Mouse (Mus musculus): ENCODE measurements around the gene Usp36. TPM values are rescaled to one million over a fixed set of nuclear protein-coding genes. Genes with fewer than 3 reads are reported as not detected.
A peak's percentile ranks its signal among the peaks of the same experiment; 100 is the strongest.
"Not testable (repeated sequence)": the region's sequence is repeated elsewhere in the genome, so short reads cannot be mapped to it uniquely, and the experiment has no call there.

Gene Usp36
- total RNA-seq, 2 experiments from 2014 or later, result 14.8 to 16.6 TPM

DNA sequence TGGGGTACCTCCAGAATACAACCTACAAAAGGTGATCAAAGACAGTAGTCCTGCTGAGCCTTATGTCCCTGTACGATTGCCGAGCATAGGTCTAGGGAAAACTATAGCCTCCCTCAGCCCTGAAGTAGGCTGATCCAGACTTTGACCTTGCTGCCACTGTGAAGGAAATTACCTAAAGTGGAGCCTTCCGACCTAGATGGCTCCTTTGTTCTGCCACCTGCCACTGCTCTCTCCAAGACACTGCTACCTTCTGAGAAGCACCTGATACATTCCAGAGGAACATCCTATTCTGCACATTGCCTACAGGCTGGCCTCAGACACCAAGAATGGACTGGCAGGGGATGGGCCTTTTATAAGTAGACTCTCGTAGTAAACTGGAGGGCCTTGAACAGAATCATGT, 13.9 kb upstream of the Usp36 start:
- not testable (repeated sequence) for DNase-seq (ENCODE audit: low spot score in 2 of 2)

DNA sequence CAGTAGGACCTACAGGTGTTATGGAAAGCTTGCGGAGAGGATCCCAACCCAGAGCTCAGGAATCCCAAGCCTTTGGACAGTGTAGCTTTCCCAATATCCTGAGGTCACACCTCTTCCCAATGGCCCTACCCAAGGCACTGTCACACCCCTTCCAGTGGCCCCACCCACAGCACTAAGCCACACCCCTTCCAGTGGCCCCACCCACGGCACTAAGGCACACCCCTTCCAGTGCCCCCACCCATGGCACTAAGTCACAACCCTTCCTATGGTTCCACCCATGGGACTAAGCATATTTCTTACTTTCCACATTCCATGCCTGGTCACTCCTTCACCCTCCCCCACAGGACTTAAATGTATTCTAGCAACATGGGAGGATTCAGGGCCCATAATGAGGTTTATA, 8.8 kb upstream of the Usp36 start:
- no peak for DNase-seq (ENCODE audit: low spot score in 2 of 2)

DNA sequence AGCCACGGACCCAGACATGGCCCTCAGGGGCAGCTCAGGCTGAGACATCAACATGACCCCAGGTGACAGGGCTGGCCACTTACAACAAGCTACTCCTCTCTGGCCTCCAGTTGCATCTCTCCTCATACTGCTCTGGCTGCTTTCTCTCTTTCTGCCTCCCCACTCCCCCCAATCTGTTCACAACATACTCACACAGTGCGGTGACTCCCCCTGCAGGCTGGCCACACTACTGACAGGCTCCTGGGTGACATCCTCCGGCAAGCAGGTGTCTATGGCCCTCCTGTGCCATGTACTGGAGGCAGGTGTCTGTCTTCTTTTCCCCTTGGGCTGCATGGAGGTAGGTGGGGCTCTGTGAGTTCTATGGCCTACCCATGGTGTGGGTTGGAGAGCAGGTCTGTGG, 7.9 kb upstream of the Usp36 start:
- no peak for DNase-seq (ENCODE audit: low spot score in 2 of 2)

DNA sequence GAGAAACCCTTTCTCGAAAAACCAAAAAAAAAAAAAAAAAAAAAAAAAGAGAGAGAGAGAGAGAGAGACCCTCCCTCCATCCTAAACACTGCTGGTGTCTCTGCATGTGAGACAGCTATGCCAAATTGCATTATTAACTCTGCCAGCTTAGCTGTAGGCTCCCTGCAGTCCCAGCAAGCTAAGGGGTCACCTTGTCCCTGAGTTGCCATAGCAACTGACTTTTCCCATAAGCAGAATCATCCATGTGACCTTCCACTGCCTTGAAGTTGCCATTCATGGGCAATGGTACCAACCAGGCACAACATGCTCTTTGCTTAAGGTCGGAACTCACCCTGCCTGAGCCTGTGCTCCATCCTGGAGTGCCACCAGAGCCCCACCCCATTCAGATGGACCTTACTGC, 5.0 kb upstream of the Usp36 start:
- DNase-seq (ENCODE audit: low spot score in 2 of 2), result no peak

DNA sequence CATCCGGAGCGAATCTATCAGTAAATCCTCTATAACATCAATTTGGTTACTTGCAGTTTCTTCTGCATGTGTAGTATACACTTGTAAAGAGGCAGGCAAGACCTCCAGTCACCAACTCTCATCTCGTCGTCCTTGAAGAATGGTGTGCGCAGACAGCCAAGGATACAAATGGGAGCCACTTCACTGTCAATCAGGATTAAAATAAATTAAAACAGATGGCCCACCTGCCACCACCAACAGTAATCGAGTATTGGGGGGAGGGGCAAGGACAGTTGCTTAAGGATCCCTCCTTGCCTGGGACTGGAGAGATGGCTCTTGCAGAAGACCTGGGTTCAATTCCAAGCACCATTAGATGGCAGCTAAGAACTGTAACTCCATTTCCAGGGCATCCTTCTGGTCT, 2.6 kb upstream of the Usp36 start:
- DNase-seq (ENCODE audit: low spot score in 2 of 2), result no peak

DNA sequence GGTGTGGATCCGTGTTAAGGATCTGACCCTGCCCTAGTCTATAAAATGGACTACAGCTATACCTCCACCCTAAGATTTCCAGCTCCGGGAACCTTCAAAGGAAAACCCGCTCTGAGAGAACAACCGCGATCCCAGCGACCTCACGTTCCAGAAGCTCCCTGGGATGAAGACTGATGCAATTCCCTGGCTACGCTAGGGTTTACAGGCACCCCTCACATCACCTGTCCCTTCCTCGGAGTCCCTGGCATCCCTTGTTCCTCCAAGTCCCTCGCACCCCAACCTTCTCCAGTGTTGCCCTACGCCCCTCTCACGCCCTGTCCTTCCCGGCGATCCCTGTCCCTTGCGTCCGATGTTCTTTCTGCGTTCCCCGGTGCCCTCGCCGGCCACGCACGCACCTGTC, 482 bp downstream of the Usp36 start:
- DNase-seq (ENCODE audit: low spot score in 2 of 2), result no peak

DNA sequence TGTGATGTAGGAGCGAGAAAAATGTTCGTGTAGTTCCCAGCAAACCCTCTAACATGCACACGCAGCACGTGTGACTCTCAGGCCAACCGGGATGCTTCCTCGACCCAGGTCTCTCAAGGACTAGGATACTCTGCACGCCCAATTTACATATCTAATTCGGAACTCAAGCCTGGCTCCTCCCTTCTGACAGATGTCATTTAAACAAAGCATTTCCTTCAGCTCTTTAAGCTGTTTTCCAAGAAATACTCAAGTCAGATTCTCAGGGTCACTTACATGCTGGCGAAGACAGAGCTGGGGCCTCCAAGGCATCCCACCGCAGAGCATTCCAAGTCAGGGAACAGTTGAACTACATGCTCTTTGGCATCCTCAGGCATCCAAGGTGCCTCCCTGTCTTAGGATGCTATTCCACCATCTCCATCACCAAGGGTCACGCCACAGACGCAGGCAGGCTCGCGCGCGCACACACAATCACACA, 970 bp downstream of the Usp36 start:
- DNase-seq (ENCODE audit: low spot score in 2 of 2), result no peak

DNA sequence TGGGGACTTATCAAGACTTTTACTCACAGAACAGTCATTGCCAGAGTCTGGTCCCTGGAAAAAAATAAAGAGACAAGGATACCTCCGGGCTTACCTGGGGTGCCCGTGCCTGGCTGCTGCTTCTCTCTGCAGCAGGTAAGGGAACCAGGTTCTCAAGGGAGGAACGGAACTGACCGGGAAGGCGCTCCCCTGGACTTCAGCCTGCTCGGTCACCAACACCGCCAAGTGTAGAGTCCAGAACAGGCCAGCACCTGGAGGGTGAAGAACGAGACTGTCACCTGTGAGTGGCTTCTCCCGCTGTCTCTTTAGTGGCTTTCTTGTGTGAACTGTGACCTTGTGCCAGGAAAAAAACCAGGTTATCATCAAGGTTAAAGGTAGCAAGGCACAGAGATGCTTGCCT, 2.5 kb downstream of the Usp36 start:
- no peak for DNase-seq (ENCODE audit: low spot score in 2 of 2)

DNA sequence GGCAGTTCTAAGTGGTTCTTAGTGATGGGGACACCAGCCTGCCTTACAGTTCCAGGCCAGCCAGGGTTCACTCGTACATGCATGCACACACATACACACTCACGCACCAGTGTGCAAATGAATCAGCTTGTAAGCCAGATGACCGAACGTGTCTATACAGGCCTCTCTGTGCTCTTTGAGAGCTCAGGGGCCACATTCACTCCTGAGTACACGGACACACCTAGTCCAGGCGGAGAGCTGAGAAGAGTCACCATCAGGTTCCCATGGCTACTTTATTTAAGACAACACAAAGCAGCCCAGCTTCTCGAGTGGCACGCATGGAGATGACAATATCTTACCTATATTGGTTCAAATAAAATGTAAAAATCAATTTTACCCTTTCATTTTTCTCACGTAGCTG, 3.6 kb downstream of the Usp36 start:
- DNase-seq (ENCODE audit: low spot score in 2 of 2), result no peak

DNA sequence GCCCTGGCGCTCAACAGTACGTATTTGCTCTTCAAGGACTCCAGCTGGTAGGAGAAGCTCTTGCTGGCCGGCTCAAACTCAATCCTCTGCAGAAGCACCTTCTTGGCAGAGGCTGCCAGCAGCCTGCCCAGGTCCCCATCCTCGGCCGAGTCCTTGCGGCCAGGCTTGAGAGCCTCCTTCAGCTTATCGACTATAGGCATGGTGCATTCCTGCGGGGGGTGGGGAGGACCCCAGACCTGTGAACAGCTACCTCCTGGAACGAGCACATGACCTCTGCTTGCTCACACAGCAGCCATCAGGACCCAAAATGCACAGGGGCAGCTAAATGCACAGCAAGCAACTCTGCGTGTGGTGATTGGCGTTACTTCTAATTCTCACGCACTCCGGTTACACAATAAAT, 4.3 kb downstream of the Usp36 start:
- no peak for DNase-seq (ENCODE audit: low spot score in 2 of 2)

DNA sequence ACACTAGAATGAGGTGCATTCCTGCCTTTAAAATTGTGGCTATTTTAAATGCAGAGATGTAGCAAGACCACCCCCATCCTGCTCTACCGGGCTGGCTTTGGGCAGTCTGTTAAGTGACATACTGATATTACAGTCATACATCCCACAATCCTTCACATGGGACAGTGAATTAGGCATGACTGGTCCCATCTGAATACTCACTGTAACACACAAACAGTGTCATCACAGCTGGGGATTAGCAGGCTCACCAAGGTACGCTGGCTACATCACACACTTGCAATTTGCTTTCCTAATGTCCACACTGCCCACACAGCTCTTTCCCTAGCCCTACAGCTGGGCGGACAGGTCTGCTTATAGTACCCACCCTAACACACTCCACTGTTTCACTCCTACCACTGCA, 9.8 kb downstream of the Usp36 start:
- no peak for DNase-seq (ENCODE audit: low spot score in 2 of 2)

DNA sequence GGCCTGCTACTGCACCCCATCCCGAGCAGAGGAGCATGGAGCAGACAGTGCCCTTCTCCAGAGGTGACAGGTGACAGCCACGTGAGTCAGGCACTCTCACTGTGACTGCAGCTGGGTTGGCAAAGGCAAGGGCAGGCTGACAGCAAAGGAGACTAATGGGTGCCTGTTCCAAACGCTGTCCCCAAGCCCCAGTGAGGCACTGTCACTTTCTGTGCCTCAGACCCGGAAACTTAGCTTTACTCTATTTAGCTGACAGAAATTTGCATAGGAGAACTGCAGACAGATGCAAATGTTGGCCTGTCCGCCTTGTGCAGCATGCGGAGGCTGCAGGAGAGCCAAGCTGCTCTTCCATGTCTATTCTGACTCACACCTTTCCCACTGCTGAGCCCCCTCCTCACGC, 13.7 kb downstream of the Usp36 start:
- no peak for DNase-seq (ENCODE audit: low spot score in 2 of 2)

DNA sequence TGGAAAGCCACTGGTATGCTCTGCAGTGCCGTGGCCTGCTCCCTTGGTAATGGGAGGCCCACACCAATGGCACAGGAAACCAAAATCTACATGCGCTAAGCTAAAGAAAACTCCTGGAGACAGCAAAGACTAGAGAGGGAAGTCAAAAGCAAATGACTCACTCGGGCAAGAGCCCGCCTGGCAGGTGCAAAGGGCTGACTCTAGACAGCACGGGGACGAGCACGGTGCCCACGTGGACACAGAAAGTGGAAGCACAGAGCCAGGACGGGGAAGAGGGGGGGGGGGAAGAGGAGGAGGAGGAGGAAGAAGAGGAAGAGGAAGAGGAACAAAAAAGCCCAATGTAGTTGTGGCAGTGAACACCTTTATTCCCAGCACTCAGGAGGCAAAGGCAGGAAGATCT, 15.0 kb downstream of the Usp36 start:
- no peak for DNase-seq (ENCODE audit: low spot score in 2 of 2)

DNA sequence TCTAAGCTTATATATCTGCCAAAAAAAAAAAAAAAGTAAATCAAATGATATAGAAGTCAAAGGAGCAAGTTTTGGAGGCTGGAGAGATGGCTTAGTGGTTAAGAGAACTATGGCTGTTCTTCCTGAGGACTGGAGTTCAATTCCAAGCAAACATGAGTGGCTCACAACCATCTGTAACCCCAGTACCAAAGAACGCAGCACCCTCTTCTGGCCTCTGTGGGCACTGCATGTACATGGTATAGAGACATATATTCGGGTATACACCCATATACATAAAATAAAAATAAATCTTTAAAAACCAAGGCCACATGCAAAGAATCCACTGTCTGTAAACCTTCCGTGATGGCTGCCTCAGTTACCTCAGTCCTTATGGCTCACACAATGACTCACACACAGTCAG, 20.2 kb downstream of the Usp36 start:
- no peak for DNase-seq (ENCODE audit: low spot score in 2 of 2)

DNA sequence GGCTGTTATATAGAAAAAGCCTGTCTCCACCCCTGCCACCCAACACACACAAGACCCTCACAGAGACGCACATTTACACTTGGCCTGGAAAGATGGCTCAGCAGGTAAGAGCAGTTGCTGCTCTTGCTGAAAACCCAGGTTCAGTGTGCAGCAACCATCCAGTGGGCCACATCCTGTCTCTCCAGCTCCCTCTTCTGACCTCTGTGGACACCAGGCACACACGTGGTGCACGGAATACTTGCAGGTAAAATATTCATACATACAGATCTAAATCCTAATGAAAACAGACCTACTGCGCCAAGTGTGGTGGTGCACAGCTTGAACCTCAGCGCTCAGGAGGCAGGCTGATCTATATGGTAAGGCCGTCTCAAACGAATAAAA, 23.4 kb downstream of the Usp36 start:
- no peak for DNase-seq (ENCODE audit: low spot score in 2 of 2)

DNA sequence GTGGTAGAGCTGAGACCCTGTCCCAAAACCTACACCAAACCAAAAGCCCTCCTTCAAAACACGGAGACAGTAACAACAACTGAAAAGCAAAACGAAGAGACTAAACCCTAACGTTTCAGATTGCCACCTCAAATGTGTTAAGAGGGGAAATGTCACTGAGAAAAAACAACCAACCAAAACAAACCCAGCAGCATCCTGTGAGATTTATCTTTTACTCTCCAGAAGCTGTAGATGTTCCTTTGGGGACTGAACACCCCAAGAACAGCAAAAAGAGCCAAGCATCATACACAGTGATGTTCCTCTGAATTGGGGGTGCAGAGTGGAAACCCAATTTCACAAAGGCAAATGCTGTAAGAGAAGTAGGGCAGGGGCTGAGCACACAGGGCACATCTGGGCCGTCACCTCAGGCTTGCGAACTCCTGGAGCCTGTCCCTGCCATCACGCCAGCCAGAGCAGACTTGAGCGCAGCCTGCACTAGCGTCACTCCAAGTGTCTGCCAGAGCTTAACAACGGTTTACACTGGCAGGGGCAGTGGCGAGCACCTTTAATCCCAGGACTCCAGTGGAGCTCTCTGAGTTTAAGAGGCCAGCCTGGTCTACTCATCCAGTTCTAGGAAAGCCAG, 23.9 kb downstream of the Usp36 start:
- DNase-seq (ENCODE audit: low spot score in 2 of 2), result no peak

DNA sequence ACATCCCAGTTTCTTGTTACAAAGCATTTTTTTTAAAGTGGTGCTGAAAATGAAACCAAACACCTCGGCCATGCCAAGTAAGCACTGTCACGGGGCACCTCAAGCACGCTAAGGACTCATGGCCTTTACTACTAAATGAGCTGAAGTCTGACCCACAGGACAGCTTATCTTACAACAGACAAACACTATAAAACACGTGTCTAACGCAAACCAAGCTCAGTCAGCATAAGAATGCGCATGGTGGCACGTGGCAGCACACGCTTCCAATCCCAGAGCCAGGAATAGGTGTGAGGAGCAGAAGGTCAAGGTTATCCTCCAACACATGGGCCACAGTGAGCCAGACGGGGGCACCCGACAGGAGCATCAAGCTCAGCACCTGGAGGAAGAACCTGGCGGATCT, 24.4 kb downstream of the Usp36 start:
- DNase-seq (ENCODE audit: low spot score in 2 of 2), result no peak

DNA sequence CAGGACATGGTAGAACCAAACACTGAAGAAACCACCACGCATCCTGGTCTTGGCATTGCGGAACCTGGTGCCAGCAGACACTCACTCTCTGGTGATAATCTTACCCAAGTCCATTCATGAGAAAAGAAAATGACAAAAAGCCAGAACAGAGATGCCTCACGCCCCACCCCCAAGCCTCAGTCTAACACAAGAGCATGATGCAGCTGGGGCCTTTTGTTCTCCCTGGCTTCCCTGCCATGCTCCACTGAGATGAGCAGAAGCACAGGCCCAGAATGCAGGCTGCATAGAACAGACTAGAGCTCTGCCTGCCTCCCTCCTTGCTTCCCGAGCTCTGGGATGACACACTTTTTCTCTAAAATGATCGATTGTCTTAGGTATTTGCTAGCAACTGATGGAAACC, 26.9 kb downstream of the Usp36 start:
- no peak for DNase-seq (ENCODE audit: low spot score in 2 of 2)

DNA sequence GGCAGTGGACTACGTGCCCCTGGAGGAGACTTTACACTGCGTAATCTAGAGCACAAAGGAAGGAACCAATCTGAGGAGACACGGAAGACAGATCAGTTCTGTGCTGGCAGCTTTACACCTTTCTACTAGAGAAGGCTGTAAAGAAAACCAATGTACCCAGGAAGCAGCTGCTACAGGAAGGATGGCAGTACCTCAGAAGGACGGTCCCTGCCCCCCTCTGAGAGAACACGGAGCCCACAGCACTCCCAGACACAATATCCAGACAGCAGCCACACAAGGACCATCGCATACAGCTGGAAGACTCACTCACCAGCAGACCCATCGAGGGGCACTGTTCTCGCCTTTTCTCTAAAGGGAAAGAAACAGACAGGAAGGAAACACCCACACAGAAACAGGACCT, 30.0 kb downstream of the Usp36 start:
- no peak for DNase-seq (ENCODE audit: low spot score in 2 of 2)

DNA sequence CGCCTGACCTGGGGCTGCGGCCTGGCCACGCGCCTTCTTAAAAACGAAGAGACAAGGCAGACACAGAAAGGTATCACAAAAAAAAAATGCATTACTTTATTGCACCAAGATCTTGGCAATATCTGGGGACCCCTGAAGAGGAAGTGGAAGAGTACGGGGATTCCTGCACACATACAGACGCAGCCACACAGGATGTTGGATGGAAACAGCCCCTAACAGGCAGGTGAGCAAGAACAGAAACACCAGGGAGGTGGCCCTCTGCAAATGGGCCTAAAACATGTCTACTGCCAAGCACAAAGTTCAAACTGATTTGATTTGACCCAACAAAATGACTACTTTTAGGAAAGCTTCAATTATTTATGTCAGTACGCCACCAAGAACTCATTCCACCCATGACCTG, 30.5 kb downstream of the Usp36 start:
- no peak for DNase-seq (ENCODE audit: low spot score in 2 of 2)

DNA sequence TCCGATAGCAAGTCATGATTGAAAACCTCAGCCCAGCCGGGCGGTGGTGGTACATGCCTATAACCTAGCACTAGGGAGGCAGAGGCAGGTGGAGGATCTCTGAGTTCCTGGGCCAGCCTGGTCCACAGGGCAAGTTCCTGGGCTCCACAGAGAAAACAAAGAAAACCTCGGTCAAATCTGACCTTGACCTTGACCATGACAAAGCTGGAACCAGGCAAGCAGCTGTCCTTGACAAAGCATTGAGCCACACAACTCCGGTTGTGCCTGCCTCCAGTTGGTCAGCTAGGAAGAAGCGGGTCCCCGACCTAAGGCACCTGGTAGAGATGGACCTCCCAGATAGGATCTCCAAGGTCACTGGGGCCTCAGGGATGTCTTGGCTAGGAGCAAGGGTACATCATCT, 33.7 kb downstream of the Usp36 start:
- DNase-seq (ENCODE audit: low spot score in 2 of 2), result no peak

DNA sequence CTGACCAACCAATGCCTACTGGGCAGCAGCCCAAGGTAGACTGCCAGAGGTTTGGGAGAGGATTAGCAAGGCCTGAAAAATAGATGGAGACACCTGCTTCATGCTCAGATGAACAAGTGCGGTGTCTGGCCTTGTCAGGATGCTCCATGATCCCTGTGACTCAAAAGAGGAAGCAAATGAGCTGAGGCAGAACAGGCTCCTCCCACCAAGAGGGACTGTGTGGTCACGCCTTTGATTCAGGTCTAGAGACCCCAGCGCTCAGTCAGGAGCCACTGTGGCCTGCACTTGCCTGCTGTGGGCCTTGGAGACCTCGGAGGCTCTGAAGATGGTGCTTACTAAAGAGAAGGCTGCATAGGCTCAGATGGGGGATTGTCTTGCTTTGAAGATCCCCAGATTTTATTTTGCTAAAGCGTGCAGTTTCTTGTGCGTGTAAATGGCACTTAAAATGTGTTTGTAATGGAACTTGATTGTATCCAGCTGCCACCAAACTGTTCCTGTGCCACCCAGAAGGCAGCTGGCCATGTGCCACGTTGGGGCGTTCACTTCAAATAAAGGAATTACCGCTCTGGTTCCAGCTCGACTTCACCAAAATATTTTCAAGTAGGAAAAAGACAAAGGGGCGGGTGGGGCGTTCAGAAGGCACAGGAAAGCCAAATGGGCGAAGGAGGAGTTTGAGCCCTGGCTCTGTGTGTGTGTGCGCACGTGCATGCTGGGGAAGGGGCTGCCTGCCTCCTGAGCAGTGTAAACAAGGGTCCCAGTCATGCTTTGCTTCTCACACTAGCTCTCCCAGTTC, 35.7 kb downstream of the Usp36 start:
- peak in 1 of 2 experiments; percentile 64 for DNase-seq (ENCODE audit: low spot score in 2 of 2)
